Mouse (Mus musculus): Measurements from ENCODE around the gene AA467197.

- TF ChIP-seq CTCF (IDR thresholded peaks at IDR 0.05; ENCODE audit: low read depth, low read length) (no peak), POLR2A (IDR thresholded peaks at IDR 0.05; ENCODE audit: extremely low read depth, insufficient read depth, low read length) (no peak)
Measured at GRCm38 (mm10) chr2:122686665-122687064, 49.9 kb downstream of the AA467197 start.
